Mouse (Mus musculus) midbrain, postnatal 0 days (tissue): Measurements from ENCODE around the gene Rbbp6. TPM values are rescaled to one million over a fixed set of nuclear protein-coding genes. Genes with fewer than 3 reads are reported as not detected.

Experiments
- ATAC-seq: fragments of 200-750 bp; cut with Nextera tagmentation; 2 replicates; pipeline ENCODE4 v1.8.0; 2017; ENCODE audit warnings: moderate number of reproducible peaks, mild to moderate bottlenecking, moderate TSS enrichment, moderate library complexity; ENCODE audit not compliant: low FRiP score
- DNase-seq: peaks from one replicate; pipeline ENCODE4 v3.0.0-alpha.2; 2015; ENCODE audit warnings: low spot score
- H3K27ac ChIP-seq: fragments of 300-500 bp; sonication (generic); 2 replicates; pipeline ENCODE4 v1.5.1; 2014; ENCODE audit warnings: low read depth, mild to moderate bottlenecking, low read length, mixed read lengths
- H3K27me3 ChIP-seq: fragments of 300-500 bp; sonication (generic); 2 replicates; pipeline ENCODE4 v1.6.1; 2014; ENCODE audit warnings: low read length, control low read depth, mixed read lengths; ENCODE audit not compliant: insufficient read depth
- H3K36me3 ChIP-seq: fragments of 300-500 bp; sonication (generic); 2 replicates; pipeline ENCODE4 v1.6.1; 2014; ENCODE audit warnings: low read length, control low read depth, mixed read lengths; ENCODE audit not compliant: insufficient read depth
- H3K4me1 ChIP-seq: fragments of 300-500 bp; sonication (generic); 2 replicates; pipeline ENCODE4 v1.6.1; 2014; ENCODE audit warnings: mild to moderate bottlenecking, control low read depth, antibody characterized with exemption, low read length, mixed read lengths; ENCODE audit not compliant: insufficient read depth
- H3K4me2 ChIP-seq: fragments of 300-500 bp; sonication (generic); 2 replicates; pipeline ENCODE4 v1.6.1; 2014; ENCODE audit warnings: low read depth, mild to moderate bottlenecking, low read length, mixed read lengths; ENCODE audit not compliant: poor library complexity, severe bottlenecking
- H3K4me3 ChIP-seq: fragments of 300-500 bp; sonication (generic); 2 replicates; pipeline ENCODE4 v1.5.1; 2014; ENCODE audit warnings: low read depth, mild to moderate bottlenecking, low read length, moderate library complexity
- H3K9ac ChIP-seq: fragments of 300-500 bp; sonication (generic); replicated peaks from 2 replicates; pipeline ENCODE4 v1.6.1; 2014; ENCODE audit warnings: mild to moderate bottlenecking, low read length, moderate library complexity, mixed read lengths; ENCODE audit not compliant: poor library complexity, severe bottlenecking
- H3K9me3 ChIP-seq: fragments of 300-500 bp; sonication (generic); 2 replicates; pipeline ENCODE4 v1.6.1; 2016; ENCODE audit warnings: low read length, control low read depth
- CTCF ChIP-seq: IDR thresholded peaks from 2 replicates; pipeline ENCODE4 v1.5.1; 2016; ENCODE audit warnings: antibody characterized with exemption, mild to moderate bottlenecking
- WGBS: fragments of 180-500 bp; shearing (Covaris S2); extraction: QIAGEN DNeasy Blood & Tissue Kit; methylation state at CpG from one replicate; pipeline ENCODE4 v1.1.7; 2014; 5-methylcytosine and 5-hydroxymethylcytosine counted together
- polyA plus RNA-seq: library from polyadenylated mRNA; unstranded; fragments of >200 nt; fragmentation: Nextera tagmentation; extraction: Ambion mirVana; gene quantifications from 2 replicates; pipeline ENCODE4 v1.2.1, GENCODE M21; 2015
- total RNA-seq: library from RNA; depleted of rRNA; stranded (reverse); fragments of >200 nt; gene quantifications from 2 replicates; pipeline ENCODE4 v1.2.3, GENCODE M21; 2014

Gene Rbbp6
- total and polyA plus RNA-seq, 2 experiments from 2014 or later, result 22.9 to 33.7 TPM

- peak overlapping the region; percentile 95 for H3K27ac ChIP-seq
- peak overlapping the region; percentile 88 for H3K4me3 ChIP-seq
- H3K36me3 ChIP-seq, result no peaks in the 10 kb centered on the region
- H3K9me3 ChIP-seq, result no peaks in the 10 kb centered on the region
- H3K9ac ChIP-seq, result peak overlapping the region; percentile 100
- H3K27me3 ChIP-seq, result no peaks in the 10 kb centered on the region
- peak; percentile 97 for DNase-seq
- no peaks in the 10 kb centered on the region for H3K4me1 ChIP-seq
- WGBS, result under 1% methylated on average over 62 of the region's 62 CpGs
- ATAC-seq, result peak; percentile 98
- peak overlapping the region; percentile 70 for H3K4me2 ChIP-seq
- peak; percentile 43 for TF ChIP-seq CTCF
Observed at GRCm38 (mm10) chr7:122969231-122970032, 3.9 kb downstream of the Rbbp6 start.

GRCm38 (mm10) chr7:122970119-122970781 is 4.8 kb downstream of the Rbbp6 start:
- peak overlapping the region; percentile 95 for H3K27ac ChIP-seq
- H3K9ac ChIP-seq, result peak overlapping the region; percentile 100
- H3K9me3 ChIP-seq, result no peaks in the 10 kb centered on the region
- whole genome bisulfite sequencing, result 1% methylated on average over 46 of the region's 69 CpGs
- DNase-seq (peak; percentile 35), ATAC-seq (peak; percentile 48)
- no peaks in the 10 kb centered on the region for H3K36me3 ChIP-seq
- no peaks in the 10 kb centered on the region for H3K27me3 ChIP-seq
- peak overlapping the region; percentile 88 for H3K4me3 ChIP-seq
- no peaks in the 10 kb centered on the region for H3K4me1 ChIP-seq
- TF ChIP-seq CTCF, result no peak
- peak overlapping the region; percentile 70 for H3K4me2 ChIP-seq

- H3K36me3 ChIP-seq, result no peaks in the 10 kb centered on the region
- H3K4me1 ChIP-seq, result no peaks in the 10 kb centered on the region
- no peak for DNase-seq
- TF ChIP-seq CTCF, result no peak
- no peaks in the 10 kb centered on the region for H3K9me3 ChIP-seq
- H3K4me3 ChIP-seq, result peak overlapping the region; percentile 88
- peak overlapping the region; percentile 95; the same call in 1 of the 2 replicates for H3K27ac ChIP-seq
- no peaks in the 10 kb centered on the region for H3K27me3 ChIP-seq
- H3K9ac ChIP-seq, result peak overlapping the region; percentile 100
- peak overlapping the region; percentile 70 for H3K4me2 ChIP-seq
- ATAC-seq, result no peak
- under 1% methylated on average over 14 of the region's 14 CpGs for WGBS
Observed at GRCm38 (mm10) chr7:122970864-122971420, 5.5 kb downstream of the Rbbp6 start.

- Histone ChIP-seq H3K9me3 (no peaks in the 10 kb centered on the region), H3K27ac (no peak overlapping the region), H3K4me2 (peak overlapping the region; percentile 70), H3K9ac (no peak overlapping the region), H3K27me3 (no peaks in the 10 kb centered on the region), H3K4me1 (no peaks in the 10 kb centered on the region), H3K36me3 (no peaks in the 10 kb centered on the region), H3K4me3 (peak overlapping the region; percentile 88)
- DNase-seq (no peak), ATAC-seq (no peak)
- WGBS, result 94% methylated on average over 4 of the region's 4 CpGs
- no peak for TF ChIP-seq CTCF
Observed at GRCm38 (mm10) chr7:122972006-122972689, 6.7 kb downstream of the Rbbp6 start.

- no peaks in the 10 kb centered on the region for H3K27me3 ChIP-seq
- 88% methylated on average over 1 of the region's 1 CpGs for WGBS
- no peak overlapping the region for H3K27ac ChIP-seq
- 0 out of 2 replicates have a peak, but pooled peaks cover 6% of the 10 kb centered on the region for H3K36me3 ChIP-seq
- H3K4me2 ChIP-seq, result no peak overlapping the region
- ATAC-seq (no peak), DNase-seq (no peak)
- TF ChIP-seq CTCF, result no peak
- H3K9ac ChIP-seq, result no peak overlapping the region
- H3K9me3 ChIP-seq, result no peaks in the 10 kb centered on the region
- H3K4me1 ChIP-seq, result no peaks in the 10 kb centered on the region
- H3K4me3 ChIP-seq, result no peak overlapping the region
Observed at GRCm38 (mm10) chr7:122979514-122979913, 14.0 kb downstream of the Rbbp6 start.
